Mouse (Mus musculus) ES-E14 (cell line): ENCODE measurements around the gene Gm17364. TPM values are rescaled to one million over a fixed set of nuclear protein-coding genes. Genes with fewer than 3 reads are reported as not detected.

Experiments used
- DNase-seq: peaks from one replicate; pipeline ENCODE4 v3.0.0-alpha.2; 2013; ENCODE audit warnings: low read depth, low spot score
- H3K27ac ChIP-seq: 2 replicates; pipeline ENCODE4 v1.5.1; 2012; ENCODE audit warnings: low read depth, mild to moderate bottlenecking, low read length, moderate library complexity, mixed read lengths; ENCODE audit not compliant: poor library complexity, insufficient read depth, severe bottlenecking
- H3K36me3 ChIP-seq: 2 replicates; pipeline ENCODE4 v1.6.1; 2012; ENCODE audit warnings: mild to moderate bottlenecking, low read length, moderate library complexity, mixed read lengths; ENCODE audit not compliant: control insufficient read depth, poor library complexity, insufficient read depth, severe bottlenecking
- H3K4me1 ChIP-seq, 2 experiments: fragments of 150-350 bp in 1 of 2; sonication (generic) in 1 of 2; 2 replicates each; pipeline ENCODE4 v1.6.1; 2012; ENCODE audit warnings: low read length in 2 of 2, mild to moderate bottlenecking in 1 of 2, mixed read lengths in 1 of 2; ENCODE audit not compliant: control insufficient read depth in 2 of 2, insufficient read depth in 2 of 2, poor library complexity in 1 of 2
- H3K4me3 ChIP-seq, 2 experiments: fragments of 150-350 bp in 1 of 2; sonication (generic) in 1 of 2; 2 replicates each; pipeline ENCODE4 v1.5.1; 2012; ENCODE audit warnings: low read length in 2 of 2, low read depth in 1 of 2, mild to moderate bottlenecking in 1 of 2, mixed read lengths in 1 of 2; ENCODE audit not compliant: insufficient read depth in 1 of 2, poor library complexity in 1 of 2, severe bottlenecking in 1 of 2
- H3K9ac ChIP-seq: 2 replicates; pipeline ENCODE4 v1.6.1; 2012; ENCODE audit warnings: low read depth, mild to moderate bottlenecking, low read length, mixed read lengths; ENCODE audit not compliant: poor library complexity, insufficient read depth, severe bottlenecking
- H3K9me3 ChIP-seq: fragments of 150-350 bp; sonication (generic); 2 replicates; pipeline ENCODE4 v1.6.1; 2012; ENCODE audit warnings: low read depth, mild to moderate bottlenecking, low read length; ENCODE audit not compliant: control insufficient read depth, insufficient read depth
- CHD2 ChIP-seq: IDR thresholded peaks from 2 replicates; pipeline ENCODE4 v1.6.1; 2014; ENCODE audit warnings: mild to moderate bottlenecking, low read depth, low read length, inconsistent platforms
- HCFC1 ChIP-seq: IDR thresholded peaks from 2 replicates; pipeline ENCODE4 v1.6.1; 2012; ENCODE audit warnings: low read length, inconsistent platforms, borderline replicate concordance; ENCODE audit not compliant: insufficient read depth
- MAFK ChIP-seq: IDR thresholded peaks from 2 replicates; pipeline ENCODE4 v1.6.1; 2014; ENCODE audit warnings: mild to moderate bottlenecking, low read depth, low read length, inconsistent platforms; ENCODE audit not compliant: insufficient read depth
- ZC3H11A ChIP-seq: IDR thresholded peaks from 2 replicates; pipeline ENCODE4 v1.6.1; 2012; ENCODE audit warnings: low read depth, mild to moderate bottlenecking, inconsistent platforms, low read length, borderline replicate concordance
- ZNF384 ChIP-seq: IDR thresholded peaks from 2 replicates; pipeline ENCODE4 v1.6.1; 2012; ENCODE audit warnings: low read depth, low read length, inconsistent platforms
- in situ Hi-C, 2 experiments: fragments of 600-800 bp; cut with MboI; formaldehyde crosslinking; loops; one replicate each; pipeline ENCODE4 v1.15.1; 2025; ENCODE audit warnings: low sequenced_read_pairs in 2 of 2, inconsistent platforms in 1 of 2; ENCODE audit not compliant: unreplicated experiment in 2 of 2
- total RNA-seq: library from RNA; depleted of rRNA; stranded (reverse); fragments of 300-350 nt; gene quantifications from 2 replicates; pipeline ENCODE4 v1.2.3, GENCODE M21; 2012; rRNA removed

Gm17364 gene
- total RNA-seq = not detected in 2 replicates

- no peak within 1 kb of the TSS for H3K9ac ChIP-seq
- no peak for DNase-seq
- H3K4me3 ChIP-seq = no peak within 1 kb of the TSS
- H3K36me3 ChIP-seq = no peaks in the 10 kb centered on the region
- no peak within 1 kb of the TSS for H3K27ac ChIP-seq
- no peaks in the 10 kb centered on the region for H3K9me3 ChIP-seq
- in situ Hi-C loops = no loop called here
- no peaks in the 10 kb centered on the region for H3K4me1 ChIP-seq
- TF ChIP-seq MAFK (no peak), HCFC1 (no peak), CHD2 (no peak), ZC3H11A (no peak), ZNF384 (no peak)
Observed at GRCm38 (mm10) chr13:41273927-41274650, at the start of gene Gm17364. Gene Gm17364 (minus strand): TSS chr13:41273977.

DNA sequence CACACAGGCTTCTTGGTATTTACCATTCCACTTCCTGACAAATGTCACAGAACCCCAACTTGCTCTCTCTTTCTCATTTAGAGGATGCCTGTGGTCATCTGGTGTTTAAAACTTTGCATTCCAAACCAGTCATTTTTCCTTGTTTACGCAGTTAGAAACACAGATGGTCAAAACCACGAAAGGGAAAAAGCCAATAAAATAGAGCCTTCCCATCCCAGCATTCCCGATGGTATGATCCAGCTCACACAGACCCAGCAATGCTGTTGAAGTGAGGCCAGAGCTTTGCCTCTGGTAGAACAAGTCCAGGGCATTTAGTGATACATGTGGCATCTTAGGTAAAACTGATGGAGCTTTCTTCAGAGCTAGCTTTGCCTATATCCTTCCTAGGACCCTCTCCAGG is 47.7 kb upstream of the Gm17364 start:
- Histone ChIP-seq H3K4me1 (no peaks in the 10 kb centered on the region), H3K27ac (no peak overlapping the region), H3K9me3 (no peaks in the 10 kb centered on the region), H3K36me3 (no peaks in the 10 kb centered on the region), H3K9ac (no peak overlapping the region), H3K4me3 (no peak overlapping the region)
- in situ Hi-C loops = no loop called here
- DNase-seq = no peak
- no peak for TF ChIP-seq ZC3H11A
- TF ChIP-seq ZNF384 = no peak
- TF ChIP-seq MAFK = no peak
- no peak for TF ChIP-seq CHD2
- TF ChIP-seq HCFC1 = no peak

- no peak overlapping the region for H3K27ac ChIP-seq
- H3K9ac ChIP-seq = no peak overlapping the region
- no peak for DNase-seq
- no peaks in the 10 kb centered on the region for H3K36me3 ChIP-seq
- no peaks in the 10 kb centered on the region for H3K9me3 ChIP-seq
- H3K4me1 ChIP-seq = no peaks in the 10 kb centered on the region
- H3K4me3 ChIP-seq = no peak overlapping the region
- in situ Hi-C loops = no loop called here
- no peak for TF ChIP-seq CHD2
- no peak for TF ChIP-seq ZNF384
- TF ChIP-seq MAFK = no peak
- TF ChIP-seq ZC3H11A = no peak
- no peak for TF ChIP-seq HCFC1
Observed at GRCm38 (mm10) chr13:41320749-41321148, 47.0 kb upstream of the Gm17364 start.

DNA sequence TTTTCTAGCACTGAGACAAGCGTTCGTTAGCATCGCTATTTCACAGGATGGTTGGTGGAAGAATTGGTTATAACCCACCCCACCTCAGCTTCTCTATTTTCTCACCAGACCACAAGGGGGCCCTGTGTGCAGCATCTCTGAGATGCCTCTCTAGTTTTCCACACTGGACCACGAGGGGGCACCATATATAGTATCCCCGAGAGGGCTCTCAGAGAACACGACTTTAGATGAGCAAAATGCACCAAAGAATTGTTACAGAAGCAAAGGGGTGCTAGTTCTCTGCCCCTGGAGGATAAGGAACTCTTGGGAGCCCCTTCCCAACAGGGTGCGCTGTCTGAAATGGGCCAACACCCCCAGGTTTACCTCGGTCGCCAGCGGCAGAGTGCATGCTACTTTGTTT is 28.9 kb upstream of the Gm17364 start:
- Histone ChIP-seq H3K9me3 (no peaks in the 10 kb centered on the region), H3K4me1 (no peaks in the 10 kb centered on the region), H3K27ac (no peak overlapping the region), H3K9ac (no peak overlapping the region; the same call in 1 of the 2 replicates), H3K4me3 (no peak overlapping the region), H3K36me3 (no peaks in the 10 kb centered on the region)
- peak; percentile 81 for DNase-seq
- no peak for TF ChIP-seq HCFC1
- no peak for TF ChIP-seq MAFK
- no peak for TF ChIP-seq CHD2
- peak; percentile 85 for TF ChIP-seq ZC3H11A
- in situ Hi-C loops = no loop called here
